In the genomic region with DNA sequence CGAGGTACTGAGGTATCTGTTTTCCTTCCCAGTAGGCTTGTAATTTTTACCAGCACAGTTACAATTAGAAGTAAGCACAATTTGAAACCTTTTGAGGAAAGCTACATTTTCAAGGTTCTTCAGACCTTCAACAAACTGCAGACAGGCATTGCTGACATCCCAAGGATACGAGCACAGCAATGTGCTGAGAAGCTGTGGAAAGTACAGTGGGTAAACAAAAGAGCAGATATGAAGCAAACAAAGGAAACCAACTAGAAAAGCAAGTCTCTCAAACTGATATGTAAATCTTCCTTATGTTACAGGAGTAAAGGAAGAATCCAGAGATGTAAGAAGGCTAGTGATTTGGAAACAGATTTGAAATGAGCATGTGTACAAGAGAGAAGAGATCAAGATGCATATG, we compare ENCODE assay signal across 25 mouse cellular contexts. TPM values are rescaled to one million over a fixed set of nuclear protein-coding genes. Genes with fewer than 3 reads are reported as not detected.
"Had no signal": no experiment of that assay in that cellular context is flagged by ENCODE, and none has a peak within 500 bp of the region (broad histone marks: within the 10 kb centered on the region; RNA-seq: fewer than 3 reads in every experiment).

No protein-coding gene starts in this region.

- H3K4me1 ChIP-seq: limb, embryonic 10.5 days; limb, embryonic 13.5 days; liver, embryonic 12.5 days; liver, embryonic 15.5 days; lung, embryonic 15.5 days; megakaryocyte, embryonic 14.5 days; midbrain, embryonic 10.5 days; midbrain, embryonic 13.5 days; neural tube, embryonic 12.5 days; neural tube, embryonic 15.5 days had no signal

- H3K27me3 ChIP-seq: limb, embryonic 13.5 days; liver, embryonic 12.5 days; liver, embryonic 15.5 days; lung, embryonic 15.5 days; megakaryocyte, embryonic 14.5 days; midbrain, embryonic 13.5 days; neural tube, embryonic 12.5 days; neural tube, embryonic 15.5 days had no signal

- H3K9me3 ChIP-seq: limb, embryonic 10.5 days; limb, embryonic 13.5 days; liver, embryonic 12.5 days; liver, embryonic 15.5 days; lung, embryonic 15.5 days; megakaryocyte, embryonic 14.5 days; midbrain, embryonic 10.5 days; midbrain, embryonic 13.5 days; neural tube, embryonic 12.5 days; neural tube, embryonic 15.5 days had no signal

- DNase-seq: kidney, adult 18-20 months; kidney, postnatal 10 days; kidney, postnatal 36 days; layer of hippocampus, adult 9-11 months; layer of hippocampus, postnatal 36 days; liver; lung, adult 18-20 months; lung, postnatal 10 days; lung, postnatal 36 days; retina, postnatal 1 day; right cerebral cortex, postnatal 25 days; spleen, adult 18-20 months; thymus, postnatal 25 days had no signal

- H3K4me2 ChIP-seq: limb, embryonic 13.5 days; liver, embryonic 12.5 days; liver, embryonic 15.5 days; lung, embryonic 15.5 days; midbrain, embryonic 13.5 days; neural tube, embryonic 12.5 days; neural tube, embryonic 15.5 days had no signal

- H3K4me3 ChIP-seq: limb, embryonic 10.5 days; limb, embryonic 13.5 days; liver, embryonic 12.5 days; liver, embryonic 15.5 days; lung, embryonic 15.5 days; megakaryocyte, embryonic 14.5 days; midbrain, embryonic 10.5 days; midbrain, embryonic 13.5 days; neural tube, embryonic 12.5 days; neural tube, embryonic 15.5 days had no signal

- H3K9ac ChIP-seq: limb, embryonic 13.5 days; liver, embryonic 12.5 days; liver, embryonic 15.5 days; lung, embryonic 15.5 days; midbrain, embryonic 13.5 days; neural tube, embryonic 12.5 days; neural tube, embryonic 15.5 days had no signal

- H3K36me3 ChIP-seq: limb, embryonic 10.5 days; limb, embryonic 13.5 days; liver, embryonic 12.5 days; liver, embryonic 15.5 days; lung, embryonic 15.5 days; midbrain, embryonic 10.5 days; midbrain, embryonic 13.5 days; neural tube, embryonic 12.5 days; neural tube, embryonic 15.5 days had no signal

- H3K27ac ChIP-seq: limb, embryonic 10.5 days; limb, embryonic 13.5 days; liver, embryonic 12.5 days; liver, embryonic 15.5 days; lung, embryonic 15.5 days; midbrain, embryonic 10.5 days; midbrain, embryonic 13.5 days; neural tube, embryonic 12.5 days; neural tube, embryonic 15.5 days had no signal

- ATAC-seq: liver, embryonic 12.5 days; midbrain, embryonic 13.5 days; midbrain, embryonic 16.5 days had no signal

RNA-seq across cellular contexts. Expression of a gene that starts 54.0 kb away (rescaled TPM):
- total RNA-seq: monocyte, adult 5-6 weeks had no signal
